Comparison of ENCODE assay signal across 8 mouse cellular contexts in the genomic region with DNA sequence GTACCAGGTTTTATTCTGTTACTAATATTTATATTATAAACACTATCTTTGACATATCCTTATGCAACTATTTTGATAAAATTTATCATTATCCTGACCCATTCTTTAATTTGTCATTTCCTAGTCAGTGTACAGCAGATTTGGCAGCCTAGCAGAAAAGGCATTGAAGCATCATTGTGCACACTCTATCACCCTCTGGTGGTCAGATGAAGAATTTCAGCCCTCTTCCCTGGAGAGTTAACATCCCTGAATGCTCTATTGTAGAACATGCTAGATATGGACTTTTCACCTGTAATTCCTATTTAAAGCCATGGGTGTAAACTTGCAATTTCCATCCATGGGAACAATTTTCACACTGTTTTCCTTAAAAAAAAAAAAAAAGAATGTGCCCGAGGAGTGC.
DNase-seq lines count a peak whose midpoint lies in the region; ATAC-seq and TF ChIP-seq lines count a peak whose summit lies in the region.
"Had no signal": no experiment of that assay in that cellular context is flagged by ENCODE, and none has a peak within 500 bp of the region (broad histone marks: within the 10 kb centered on the region; RNA-seq: fewer than 3 reads in every experiment).

No protein-coding gene starts in this region.

- 85% methylated on average over 1 of the region's 1 CpGs for WGBS in neural tube, embryonic 14.5 days
- WGBS in neural tube, embryonic 15.5 days: 82% methylated on average over 1 of the region's 1 CpGs
- WGBS in limb, embryonic 14.5 days: 89% methylated on average over 1 of the region's 1 CpGs

- peaks cover 6% of the 10 kb centered on the region; the same call in 1 of the 2 replicates for H3K4me1 ChIP-seq in neural tube, embryonic 14.5 days (ENCODE audit: control insufficient read depth, insufficient read depth, low read length)
- H3K4me1 ChIP-seq in neural tube, embryonic 15.5 days: peaks cover 5% of the 10 kb centered on the region
- no peaks in the 10 kb centered on the region for H3K4me1 ChIP-seq in limb, embryonic 14.5 days (ENCODE audit: control insufficient read depth, insufficient read depth, low read length)

- H3K36me3 ChIP-seq in neural tube, embryonic 14.5 days (ENCODE audit: control insufficient read depth, insufficient read depth, low read length): no peaks in the 10 kb centered on the region
- H3K36me3 ChIP-seq in neural tube, embryonic 15.5 days: no peaks in the 10 kb centered on the region
- no peaks in the 10 kb centered on the region for H3K36me3 ChIP-seq in limb, embryonic 14.5 days (ENCODE audit: control insufficient read depth, insufficient read depth, low read length)

- peak; percentile 17; the same call in 1 of the 2 replicates for ATAC-seq in neural tube, embryonic 14.5 days (ENCODE audit: low read depth)
- no peak for ATAC-seq in neural tube, embryonic 15.5 days (ENCODE audit: low FRiP score)
- ATAC-seq in limb, embryonic 14.5 days (ENCODE audit: low FRiP score, low read depth): no peak

- no peak overlapping the region for H3K4me3 ChIP-seq in neural tube, embryonic 14.5 days (ENCODE audit: low read depth, low read length)
- H3K4me3 ChIP-seq in neural tube, embryonic 15.5 days (replicated peaks): no peak overlapping the region
- no peak overlapping the region for H3K4me3 ChIP-seq in limb, embryonic 14.5 days (replicated peaks; ENCODE audit: low read length)
- H3K4me3 ChIP-seq: erythroblast, embryonic 14.5 days had no signal

- peak; percentile 58 for DNase-seq in adrenal gland, postnatal 14 days
- DNase-seq in embryo, embryonic 11.5 days (ENCODE audit: low read depth, low spot score): peak; percentile 37
- DNase-seq in induced T-regulatory cell, adult 2 months (ENCODE audit: low read depth): peak; percentile 8
- DNase-seq in limb, embryonic 14.5 days (ENCODE audit: low spot score): peak; percentile 70
- DNase-seq in right cerebral cortex, postnatal 14 days: peak; percentile 38

- H3K9ac ChIP-seq in neural tube, embryonic 14.5 days (replicated peaks; ENCODE audit: low read depth, low read length): no peak overlapping the region
- H3K9ac ChIP-seq in neural tube, embryonic 15.5 days (replicated peaks): no peak overlapping the region
- H3K9ac ChIP-seq in limb, embryonic 14.5 days (ENCODE audit: low read depth, low read length, severe bottlenecking): no peak overlapping the region

- no peak overlapping the region for H3K4me2 ChIP-seq in neural tube, embryonic 14.5 days (ENCODE audit: low read depth, low read length)
- no peak overlapping the region for H3K4me2 ChIP-seq in neural tube, embryonic 15.5 days
- no peak overlapping the region for H3K4me2 ChIP-seq in limb, embryonic 14.5 days (replicated peaks; ENCODE audit: low read depth, low read length, severe bottlenecking)

- no peak for TF ChIP-seq POLR2A in limb, embryonic 14.5 days (IDR thresholded peaks at IDR 0.05; ENCODE audit: borderline replicate concordance, extremely low read depth, insufficient read depth, insufficient read length)

- H3K27ac ChIP-seq in neural tube, embryonic 14.5 days (ENCODE audit: low read depth, low read length): no peak overlapping the region
- H3K27ac ChIP-seq in neural tube, embryonic 15.5 days (replicated peaks): no peak overlapping the region
- no peak overlapping the region for H3K27ac ChIP-seq in limb, embryonic 14.5 days (replicated peaks; ENCODE audit: low read depth, low read length)

- no peaks in the 10 kb centered on the region for H3K27me3 ChIP-seq in neural tube, embryonic 14.5 days (ENCODE audit: control insufficient read depth, insufficient read depth, low read length)
- no peaks in the 10 kb centered on the region for H3K27me3 ChIP-seq in neural tube, embryonic 15.5 days (replicated peaks)
- no peaks in the 10 kb centered on the region for H3K27me3 ChIP-seq in limb, embryonic 14.5 days (ENCODE audit: control insufficient read depth, insufficient read depth, low read length)

- H3K9me3 ChIP-seq in neural tube, embryonic 14.5 days (ENCODE audit: control insufficient read depth, low read length): no peaks in the 10 kb centered on the region
- no peaks in the 10 kb centered on the region for H3K9me3 ChIP-seq in neural tube, embryonic 15.5 days (replicated peaks)
- no peaks in the 10 kb centered on the region for H3K9me3 ChIP-seq in limb, embryonic 14.5 days (ENCODE audit: control insufficient read depth, low read length)

Comparison
In these comparisons a context has a peak if more than half of its experiments do, and no peak if none do; other contexts are left out.
1. DNase-seq: peak in every context shown above with its lines; median percentile 70 in limb, embryonic 14.5 days; 58 in adrenal gland, postnatal 14 days; 38 in right cerebral cortex, postnatal 14 days; 37 in embryo, embryonic 11.5 days; 8 in induced T-regulatory cell, adult 2 months.